Mouse (Mus musculus) stomach, postnatal 0 days (tissue): ENCODE data around the gene Usp46.

ENCODE experiments used
- CTCF ChIP-seq: IDR thresholded peaks from 2 replicates; pipeline ENCODE4 v1.5.1; 2016; ENCODE audit warnings: antibody characterized with exemption, low read depth, mild to moderate bottlenecking, moderate library complexity
- EP300 ChIP-seq: optimal IDR thresholded peaks from 2 replicates; pipeline ENCODE3; 2016; ENCODE audit warnings: antibody characterized with exemption

- TF ChIP-seq CTCF: no peak
- TF ChIP-seq EP300: no peak
Measured at GRCm38 (mm10) chr5:74001743-74002142, 66.5 kb downstream of the Usp46 start.
